Mouse (Mus musculus): Measurements from ENCODE around the gene Pik3r6. TPM values are rescaled to one million over a fixed set of nuclear protein-coding genes. Genes with fewer than 3 reads are reported as not detected.

Gene Pik3r6
- total RNA-seq (2021) = 1 to 10 TPM; 3.6 to 6.1 TPM
- polyA plus RNA-seq (2012; rRNA removed) = 9.0 and 11.4 TPM in 2 replicates
- long read RNA-seq, partial matches to known transcripts = 2 of 8 reads
- long read RNA-seq, other reads (novel, unspliced or antisense) = 3 of 8 reads

GRCm38 (mm10) chr11:68502902-68503629 is at the start of gene Pik3r6:
Gene Pik3r6 (plus strand): TSS chr11:68503019.
- DNase-seq = peak; percentile 63 to 66
- Histone ChIP-seq H3K36me3 (ENCODE audit: control insufficient read depth, insufficient read depth, low read length) (no peaks in the 10 kb centered on the region), H3K4me3 (peak within 1 kb of the TSS; percentile 59), H3K27me3 (ENCODE audit: control insufficient read depth, insufficient read depth, low read length) (no peaks in the 10 kb centered on the region), H3K27ac (peak within 1 kb of the TSS; percentile 85), H3K9ac (ENCODE audit: low read depth, low read length) (peak within 1 kb of the TSS; percentile 64), H3K4me1 (ENCODE audit: control insufficient read depth, insufficient read depth, low read length) (peaks cover 14% of the 10 kb centered on the region), H3K79me2 (replicated peaks; ENCODE audit: control insufficient read depth, insufficient read depth, low read length) (no peaks in the 10 kb centered on the region)
- TF ChIP-seq CTCF (IDR thresholded peaks at IDR 0.05) = no peak
- TF ChIP-seq EP300 (IDR thresholded peaks at IDR 0.05; ENCODE audit: insufficient read depth, low read depth, low read length) = peak; percentile 77
- peak; percentile 97 for TF ChIP-seq POLR2A (IDR thresholded peaks at IDR 0.05; ENCODE audit: insufficient read depth, low read depth, low read length)
- intact Hi-C loops (cut with DNase I) = no loop called here
- WGBS = 56% methylated on average over 8 of the region's 8 CpGs

DNA sequence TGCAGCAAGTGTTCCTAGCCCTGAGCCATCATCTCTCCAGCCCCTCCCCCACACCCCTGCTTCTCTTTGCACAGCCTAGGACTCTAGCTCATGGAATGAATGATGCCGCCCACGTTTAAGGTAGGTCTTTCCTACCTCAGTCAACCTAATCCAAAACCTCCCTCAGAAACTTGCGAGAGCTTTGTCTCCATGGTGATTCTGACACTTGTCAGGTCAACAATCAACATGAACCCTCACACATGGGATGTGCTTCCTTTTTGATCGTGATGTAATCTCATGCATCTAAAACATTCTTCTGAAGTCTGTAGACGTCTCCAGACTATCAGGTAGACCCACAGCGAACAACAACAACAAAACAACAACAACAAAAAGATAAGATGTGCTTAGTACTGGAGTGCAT is 49.5 kb upstream of the Pik3r6 start:
- 49% methylated on average over 6 of the region's 6 CpGs for WGBS
- intact Hi-C loops (cut with DNase I) = no loop called here
- Histone ChIP-seq H3K79me2 (replicated peaks; ENCODE audit: control insufficient read depth, insufficient read depth, low read length) (no peaks in the 10 kb centered on the region), H3K36me3 (ENCODE audit: control insufficient read depth, insufficient read depth, low read length) (no peaks in the 10 kb centered on the region), H3K27me3 (ENCODE audit: control insufficient read depth, insufficient read depth, low read length) (no peaks in the 10 kb centered on the region), H3K27ac (no peak overlapping the region), H3K4me1 (ENCODE audit: control insufficient read depth, insufficient read depth, low read length) (no peaks in the 10 kb centered on the region), H3K9ac (ENCODE audit: low read depth, low read length) (no peak overlapping the region), H3K4me3 (no peak overlapping the region)
- no peak for DNase-seq
- no peak for TF ChIP-seq EP300 (IDR thresholded peaks at IDR 0.05; ENCODE audit: insufficient read depth, low read depth, low read length)
- no peak for TF ChIP-seq CTCF (IDR thresholded peaks at IDR 0.05)
- TF ChIP-seq POLR2A (IDR thresholded peaks at IDR 0.05; ENCODE audit: insufficient read depth, low read depth, low read length) = no peak

DNA sequence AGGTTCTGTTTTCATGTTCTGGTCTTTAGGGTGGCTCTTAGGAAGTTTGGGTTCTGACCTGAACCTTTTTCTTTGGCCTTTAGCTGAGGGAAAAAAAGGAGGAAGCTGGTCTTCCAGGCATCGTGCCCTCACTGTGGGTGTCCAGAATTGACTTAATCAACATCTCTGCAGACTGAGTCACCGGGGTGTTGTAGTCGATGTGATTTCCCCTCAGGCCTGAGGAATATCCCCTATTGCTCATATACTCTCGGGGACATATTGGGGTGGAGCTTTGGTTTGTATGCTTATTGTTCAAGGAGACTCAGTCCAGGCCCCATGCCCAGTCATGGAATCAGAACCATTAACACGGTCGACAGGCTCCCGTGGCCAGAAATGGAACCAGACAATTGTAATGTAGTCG is 44.7 kb upstream of the Pik3r6 start:
- intact Hi-C loops (cut with DNase I) = no loop called here
- no peaks in the 10 kb centered on the region for H3K27me3 ChIP-seq (ENCODE audit: control insufficient read depth, insufficient read depth, low read length)
- H3K36me3 ChIP-seq (ENCODE audit: control insufficient read depth, insufficient read depth, low read length) = no peaks in the 10 kb centered on the region
- DNase-seq = peak in 1 of 2 experiments; percentile 29
- WGBS = 47% methylated on average over 8 of the region's 8 CpGs
- H3K4me1 ChIP-seq (ENCODE audit: control insufficient read depth, insufficient read depth, low read length) = peaks cover 3% of the 10 kb centered on the region
- TF ChIP-seq CTCF (IDR thresholded peaks at IDR 0.05) (no peak), EP300 (IDR thresholded peaks at IDR 0.05; ENCODE audit: insufficient read depth, low read depth, low read length) (no peak), POLR2A (IDR thresholded peaks at IDR 0.05; ENCODE audit: insufficient read depth, low read depth, low read length) (no peak)
- no peak overlapping the region; the same call in 1 of the 2 replicates for H3K27ac ChIP-seq
- no peak overlapping the region for H3K9ac ChIP-seq (ENCODE audit: low read depth, low read length)
- no peak overlapping the region for H3K4me3 ChIP-seq
- H3K79me2 ChIP-seq (replicated peaks; ENCODE audit: control insufficient read depth, insufficient read depth, low read length) = no peaks in the 10 kb centered on the region

DNA sequence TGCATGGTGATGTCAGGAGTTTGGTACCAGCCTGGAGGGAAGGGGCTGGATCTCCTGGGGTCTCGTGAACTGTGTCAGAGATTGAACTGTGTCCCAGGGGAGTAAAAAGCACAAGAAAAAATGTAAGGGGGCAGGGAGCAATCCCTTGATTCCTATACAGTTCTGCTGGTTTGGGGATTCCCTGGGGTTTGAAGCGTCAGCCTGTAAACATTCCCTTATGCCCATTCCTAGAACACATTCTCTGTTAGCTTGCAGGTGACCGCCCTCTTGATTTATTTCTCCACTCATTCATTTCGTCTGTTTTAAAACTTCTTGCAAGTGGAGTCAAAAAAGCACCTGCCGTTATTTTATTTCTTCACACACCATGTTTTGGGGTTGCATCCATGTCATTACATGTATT is 43.8 kb upstream of the Pik3r6 start:
- Histone ChIP-seq H3K79me2 (replicated peaks; ENCODE audit: control insufficient read depth, insufficient read depth, low read length) (no peaks in the 10 kb centered on the region), H3K9ac (ENCODE audit: low read depth, low read length) (no peak overlapping the region), H3K4me1 (ENCODE audit: control insufficient read depth, insufficient read depth, low read length) (peaks cover 3% of the 10 kb centered on the region), H3K36me3 (ENCODE audit: control insufficient read depth, insufficient read depth, low read length) (no peaks in the 10 kb centered on the region), H3K27me3 (ENCODE audit: control insufficient read depth, insufficient read depth, low read length) (no peaks in the 10 kb centered on the region), H3K4me3 (no peak overlapping the region), H3K27ac (no peak overlapping the region)
- WGBS = 84% methylated on average over 5 of the region's 5 CpGs
- no peak for TF ChIP-seq CTCF (IDR thresholded peaks at IDR 0.05)
- no peak for TF ChIP-seq POLR2A (IDR thresholded peaks at IDR 0.05; ENCODE audit: insufficient read depth, low read depth, low read length)
- intact Hi-C loops (cut with DNase I) = no loop called here
- no peak for DNase-seq

DNA sequence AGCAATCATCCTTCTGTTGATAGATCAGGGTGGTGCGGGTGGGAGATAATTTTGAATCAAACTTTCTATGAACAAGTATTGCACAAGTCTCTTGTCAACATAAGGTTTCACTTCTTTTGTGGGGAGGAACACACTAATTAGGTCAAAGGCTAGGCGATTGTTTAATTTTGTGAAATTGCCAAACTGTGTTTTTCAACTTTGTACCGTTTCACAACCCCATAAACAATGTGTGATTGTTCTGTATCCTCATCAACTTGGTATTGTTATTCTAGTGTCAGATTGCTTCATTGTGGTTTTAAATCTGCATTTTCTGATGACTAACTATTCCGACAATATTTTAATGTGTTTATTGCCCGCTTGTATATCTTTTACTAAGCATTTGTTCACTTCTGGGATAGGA is 43.3 kb upstream of the Pik3r6 start:
- 54% methylated on average over 5 of the region's 5 CpGs for WGBS

GRCm38 (mm10) chr11:68462716-68463115 is 40.1 kb upstream of the Pik3r6 start:
- Histone ChIP-seq H3K27me3 (ENCODE audit: control insufficient read depth, insufficient read depth, low read length) (no peaks in the 10 kb centered on the region), H3K36me3 (ENCODE audit: control insufficient read depth, insufficient read depth, low read length) (no peaks in the 10 kb centered on the region), H3K4me1 (ENCODE audit: control insufficient read depth, insufficient read depth, low read length) (peaks cover 3% of the 10 kb centered on the region), H3K9ac (ENCODE audit: low read depth, low read length) (no peak overlapping the region), H3K27ac (no peak overlapping the region), H3K4me3 (no peak overlapping the region), H3K79me2 (replicated peaks; ENCODE audit: control insufficient read depth, insufficient read depth, low read length) (no peaks in the 10 kb centered on the region)
- 77% methylated on average over 3 of the region's 3 CpGs for WGBS
- TF ChIP-seq CTCF (IDR thresholded peaks at IDR 0.05) (no peak), EP300 (IDR thresholded peaks at IDR 0.05; ENCODE audit: insufficient read depth, low read depth, low read length) (no peak), POLR2A (IDR thresholded peaks at IDR 0.05; ENCODE audit: insufficient read depth, low read depth, low read length) (no peak)
- intact Hi-C loops (cut with DNase I) = no loop called here
- no peak for DNase-seq

More for the DNA sequence above, 43.3 kb upstream of the Pik3r6 start:
- TF ChIP-seq POLR2A (IDR thresholded peaks at IDR 0.05; ENCODE audit: insufficient read depth, low read depth, low read length) (no peak), CTCF (IDR thresholded peaks at IDR 0.05) (no peak), EP300 (IDR thresholded peaks at IDR 0.05; ENCODE audit: insufficient read depth, low read depth, low read length) (no peak)
- no peak for DNase-seq
- H3K4me3 ChIP-seq = no peak overlapping the region
- no peaks in the 10 kb centered on the region for H3K79me2 ChIP-seq (replicated peaks; ENCODE audit: control insufficient read depth, insufficient read depth, low read length)
- peaks cover 3% of the 10 kb centered on the region for H3K4me1 ChIP-seq (ENCODE audit: control insufficient read depth, insufficient read depth, low read length)
- no peaks in the 10 kb centered on the region for H3K36me3 ChIP-seq (ENCODE audit: control insufficient read depth, insufficient read depth, low read length)
- no peak overlapping the region for H3K9ac ChIP-seq (ENCODE audit: low read depth, low read length)
- no peaks in the 10 kb centered on the region for H3K27me3 ChIP-seq (ENCODE audit: control insufficient read depth, insufficient read depth, low read length)
- no peak overlapping the region for H3K27ac ChIP-seq
- intact Hi-C loops (cut with DNase I) = no loop called here
